In genomic region chr11:95844935-95845334, GRCm38 (mm10) we compare ENCODE assay signal across 20 mouse cellular contexts. TPM values are rescaled to one million over a fixed set of nuclear protein-coding genes. Genes with fewer than 3 reads are reported as not detected.
DNase-seq lines count a peak whose midpoint lies in the region; ATAC-seq and TF ChIP-seq lines count a peak whose summit lies in the region.
"Had no signal": no experiment of that assay in that cellular context is flagged by ENCODE, and none has a peak within 500 bp of the region (broad histone marks: within the 10 kb centered on the region; RNA-seq: fewer than 3 reads in every experiment).

No protein-coding gene starts in this region.

- peaks cover 4% of the 10 kb centered on the region; the same call in 1 of the 2 replicates for H3K9me3 ChIP-seq in heart, embryonic 12.5 days (replicated peaks)
- 0 out of 2 replicates have a peak, but pooled peaks cover 3% of the 10 kb centered on the region for H3K9me3 ChIP-seq in heart, embryonic 16.5 days (replicated peaks; ENCODE audit: control insufficient read depth, low read length)
- H3K9me3 ChIP-seq: embryonic facial prominence, embryonic 13.5 days; forebrain, embryonic 15.5 days; intestine, embryonic 15.5 days had no signal

- peak overlapping the region; percentile 33 for H3K4me3 ChIP-seq in heart, embryonic 12.5 days
- no peak overlapping the region for H3K4me3 ChIP-seq in liver, adult 2 months (ENCODE audit: insufficient read depth, low read depth, low read length)
- no peak overlapping the region for H3K4me3 ChIP-seq in heart, embryonic 16.5 days (ENCODE audit: low read length)
- H3K4me3 ChIP-seq: embryonic facial prominence, embryonic 13.5 days; forebrain, embryonic 15.5 days; intestine, embryonic 15.5 days; layer of hippocampus, adult 2 months had no signal

- no peak for TF ChIP-seq POLR2A in liver, adult 2 months (IDR thresholded peaks at IDR 0.05; ENCODE audit: extremely low read depth, insufficient read depth, low read length)

- H3K27me3 ChIP-seq in heart, embryonic 12.5 days (replicated peaks): peaks cover 2% of the 10 kb centered on the region; the same call in 1 of the 2 replicates
- H3K27me3 ChIP-seq in liver, adult 2 months (ENCODE audit: control insufficient read depth, insufficient read depth, low read length): no peaks in the 10 kb centered on the region
- no peaks in the 10 kb centered on the region for H3K27me3 ChIP-seq in heart, embryonic 16.5 days (ENCODE audit: control insufficient read depth, insufficient read depth, low read length)
- H3K27me3 ChIP-seq: intestine, embryonic 15.5 days had no signal

- 0 out of 2 replicates have a peak, but pooled peaks cover 5% of the 10 kb centered on the region for H3K36me3 ChIP-seq in heart, embryonic 12.5 days
- no peaks in the 10 kb centered on the region for H3K36me3 ChIP-seq in liver, adult 2 months (ENCODE audit: control insufficient read depth, insufficient read depth, low read length)
- no peaks in the 10 kb centered on the region for H3K36me3 ChIP-seq in heart, embryonic 16.5 days (ENCODE audit: control insufficient read depth, insufficient read depth)
- H3K36me3 ChIP-seq: embryonic facial prominence, embryonic 13.5 days; forebrain, embryonic 15.5 days; intestine, embryonic 15.5 days had no signal

- no peak for TF ChIP-seq CTCF in liver, adult 2 months (IDR thresholded peaks at IDR 0.05; ENCODE audit: low read depth, low read length)

- H3K4me1 ChIP-seq in heart, embryonic 12.5 days (replicated peaks): peaks cover 17% of the 10 kb centered on the region
- H3K4me1 ChIP-seq in liver, adult 2 months (ENCODE audit: control insufficient read depth, insufficient read depth, low read length): no peaks in the 10 kb centered on the region; the same call in 1 of the 2 replicates
- H3K4me1 ChIP-seq in heart, embryonic 16.5 days (ENCODE audit: control insufficient read depth, insufficient read depth, low read length): no peaks in the 10 kb centered on the region; the same call in 1 of the 2 replicates
- H3K4me1 ChIP-seq: forebrain, embryonic 15.5 days had no signal

- no peak overlapping the region for H3K9ac ChIP-seq in heart, embryonic 12.5 days
- H3K9ac ChIP-seq in liver, adult 2 months (ENCODE audit: low read depth, low read length): no peak overlapping the region
- H3K9ac ChIP-seq in heart, embryonic 16.5 days (ENCODE audit: low read length): no peak overlapping the region
- H3K9ac ChIP-seq: embryonic facial prominence, embryonic 13.5 days; forebrain, embryonic 15.5 days; hindbrain, embryonic 14.5 days; intestine, embryonic 15.5 days had no signal

- no peaks in the 10 kb centered on the region for H3K79me2 ChIP-seq in liver, adult 2 months (ENCODE audit: control insufficient read depth, insufficient read depth, low read length)

- DNase-seq in heart, adult 8-10 months (ENCODE audit: low spot score): no peak
- peak; percentile 20 for DNase-seq in liver, adult 2 months (ENCODE audit: extremely low read depth, low read depth, low spot score)
- no peak for DNase-seq in liver
- no peak for DNase-seq in frontal cortex, postnatal 14 days (ENCODE audit: low spot score in 2 of 2)
- DNase-seq: adrenal gland, adult 2 months; cerebellum, adult 8-10 months; kidney, postnatal 10 days; layer of hippocampus, postnatal 36 days; lung, adult 2 months; right cerebral cortex, postnatal 4 days; thymus, postnatal 25 days had no signal

- no peak for ATAC-seq in heart, embryonic 12.5 days (ENCODE audit: insufficient number of reproducible peaks, low FRiP score)
- no peak for ATAC-seq in heart, embryonic 16.5 days (replicated peaks; ENCODE audit: extremely low read depth, insufficient read depth, low FRiP score)
- 0 out of 2 replicates have a peak, but pooled peaks have one; percentile 23 for ATAC-seq in monocyte, adult 5-6 weeks (replicated peaks; ENCODE audit: insufficient number of reproducible peaks, low FRiP score, low TSS enrichment, poor library complexity, severe bottlenecking)
- ATAC-seq: forebrain, embryonic 15.5 days; intestine, embryonic 15.5 days had no signal

- 55% methylated on average over 4 of the region's 4 CpGs for WGBS in heart, embryonic 12.5 days
- 65% methylated on average over 4 of the region's 4 CpGs for WGBS in liver, adult 2 months
- WGBS in heart, embryonic 16.5 days: 66% methylated on average over 4 of the region's 4 CpGs

- no peak overlapping the region for H3K27ac ChIP-seq in heart, embryonic 12.5 days (ENCODE audit: poor library complexity, severe bottlenecking)
- H3K27ac ChIP-seq in liver, adult 2 months (replicated peaks; ENCODE audit: insufficient read depth, low read depth, low read length): peak overlapping the region; percentile 36; the same call in 1 of the 2 replicates
- H3K27ac ChIP-seq in heart, embryonic 16.5 days (ENCODE audit: low read length): no peak overlapping the region
- H3K27ac ChIP-seq: embryonic facial prominence, embryonic 13.5 days; forebrain, embryonic 15.5 days; hindbrain, embryonic 14.5 days; intestine, embryonic 15.5 days; layer of hippocampus, adult 2 months had no signal

- peak overlapping the region; percentile 62 for H3K4me2 ChIP-seq in heart, embryonic 12.5 days
- H3K4me2 ChIP-seq in heart, embryonic 16.5 days (ENCODE audit: low read depth, low read length): peak overlapping the region; percentile 46; the same call in 1 of the 2 replicates
- H3K4me2 ChIP-seq: embryonic facial prominence, embryonic 13.5 days; forebrain, embryonic 15.5 days; hindbrain, embryonic 14.5 days; intestine, embryonic 15.5 days had no signal

RNA-seq across cellular contexts. Expression of gene Abi3, which starts 2.7 kb away (rescaled TPM):
- polyA plus RNA-seq in heart, embryonic 12.5 days (2016; fragmentation: Nextera tagmentation; extraction: Ambion mirVana): 22.3 and 26.0 TPM in 2 replicates
- 10 to 100 TPM in 1 of 4 experiments, 1 to 10 TPM in 3; 7.3 to 10.8 (median 8.8) TPM for total RNA-seq in heart, adult 8-10 months (2022)
- total RNA-seq in liver, adult 2 months (2014; rRNA removed): 1.1 and 3.2 TPM in 2 replicates
- 7.6 and 11.7 TPM in 2 replicates for polyA plus RNA-seq in liver, adult 2 months (2012; rRNA removed)
- polyA plus RNA-seq in heart, embryonic 16.5 days (2015; fragmentation: Nextera tagmentation; extraction: Ambion mirVana): 19.6 and 28.0 TPM in 2 replicates
- total RNA-seq in monocyte, adult 5-6 weeks (2017): 160 to 201 TPM (median 188 TPM) in 3 replicates

RNA-seq across cellular contexts. Expression of gene Gngt2, which starts 7.9 kb away (rescaled TPM):
- 39.1 and 39.2 TPM in 2 replicates for polyA plus RNA-seq in heart, embryonic 12.5 days (2016; fragmentation: Nextera tagmentation; extraction: Ambion mirVana)
- 10 to 100 TPM; 11.6 to 19.0 (median 15.7) TPM for total RNA-seq in heart, adult 8-10 months (2022)
- 11.5 and 13.7 TPM in 2 replicates for total RNA-seq in liver, adult 2 months (2014; rRNA removed)
- 3.9 and 5.1 TPM in 2 replicates for polyA plus RNA-seq in liver, adult 2 months (2012; rRNA removed)
- polyA plus RNA-seq in heart, embryonic 16.5 days (2015; fragmentation: Nextera tagmentation; extraction: Ambion mirVana): 30.3 and 34.7 TPM in 2 replicates
- total RNA-seq in monocyte, adult 5-6 weeks (2017): 863 to 2,060 TPM (median 1,763 TPM) in 3 replicates

RNA-seq across cellular contexts. Expression of gene Phospho1, which starts 20.6 kb away (rescaled TPM):
- 0.65 and 0.66 TPM in 2 replicates for polyA plus RNA-seq in heart, embryonic 12.5 days (2016; fragmentation: Nextera tagmentation; extraction: Ambion mirVana)
- total RNA-seq in heart, adult 8-10 months (2022): 100 to 1,000 TPM; 171 to 185 (median 175) TPM
- total RNA-seq in liver, adult 2 months (2014; rRNA removed): 1.6 TPM in 2 replicates
- polyA plus RNA-seq in liver, adult 2 months (2012; rRNA removed): 31.8 and 32.8 TPM in 2 replicates
- polyA plus RNA-seq in heart, embryonic 16.5 days (2015; fragmentation: Nextera tagmentation; extraction: Ambion mirVana): 3.2 and 3.3 TPM in 2 replicates
- 2.8 to 3.6 TPM in 2 of 3 replicates, not detected in the other for total RNA-seq in monocyte, adult 5-6 weeks (2017)
- polyA plus RNA-seq: forebrain, embryonic 15.5 days; midbrain, postnatal 0 days had no signal

Comparison
In these comparisons a context has a peak if more than half of its experiments do, and no peak if none do; other contexts are left out.
1. RNA of gene Abi3, which starts 2.7 kb away (total RNA-seq): 160 to 201 TPM in monocyte, adult 5-6 weeks; 7.3 to 10.8 TPM in heart, adult 8-10 months and 1.1 to 3.2 TPM in liver, adult 2 months; every median in the first group is over 10 times any median in the second.
2. RNA of gene Gngt2, which starts 7.9 kb away (total RNA-seq): 863 to 2,060 TPM in monocyte, adult 5-6 weeks; 11.6 to 19.0 TPM in heart, adult 8-10 months and 11.5 to 13.7 TPM in liver, adult 2 months; every median in the first group is over 10 times any median in the second.
3. RNA of gene Phospho1, which starts 20.6 kb away (total RNA-seq): 171 to 185 TPM in heart, adult 8-10 months; 2.8 to 3.6 TPM in monocyte, adult 5-6 weeks and 1.6 TPM in liver, adult 2 months; every median in the first group is over 10 times any median in the second.